Mouse (Mus musculus): ENCODE data around the gene Dcdc2a.

- TF ChIP-seq CTCF (IDR thresholded peaks at IDR 0.05; ENCODE audit: borderline replicate concordance, insufficient read depth, low read depth, low read length) (no peak), POLR2A (IDR thresholded peaks at IDR 0.05; ENCODE audit: borderline replicate concordance, insufficient read depth, low read length) (no peak)
Measured at GRCm38 (mm10) chr13:25195706-25196105, 139.9 kb downstream of the Dcdc2a start.

Measured in cerebellum, adult 2 months (tissue).